Mouse (Mus musculus): ENCODE measurements around the gene Tmem201.

GRCm38 (mm10) chr4:149734246-149734645 lies 3.6 kb downstream of the Tmem201 start:
- TF ChIP-seq POLR2A (IDR thresholded peaks at IDR 0.05; ENCODE audit: borderline replicate concordance, low read depth, low read length) (no peak), CTCF (IDR thresholded peaks at IDR 0.05; ENCODE audit: low read depth, low read length) (no peak)

Measured in bone marrow macrophage, adult 2 months (primary cell).